Mouse (Mus musculus) liver (tissue): ENCODE data around the gene Reg4.

Experiments
- DNase-seq: peaks from one replicate; pipeline ENCODE4 v3.0.0-alpha.2; 2020; ENCODE audit warnings: mixed read lengths

The Reg4 gene

GRCm38 (mm10) chr3:98237240-98237639 lies 15.3 kb downstream of the Reg4 start:
- no peak for DNase-seq

GRCm38 (mm10) chr3:98238150-98238549 lies 16.2 kb downstream of the Reg4 start:
- no peak for DNase-seq

- DNase-seq = no peak
Observed at GRCm38 (mm10) chr3:98242051-98242450, 20.1 kb downstream of the Reg4 start.

GRCm38 (mm10) chr3:98242458-98243037 lies 20.6 kb downstream of the Reg4 start:
- no peak for DNase-seq

- no peak for DNase-seq
Observed at GRCm38 (mm10) chr3:98245892-98246291, 23.9 kb downstream of the Reg4 start.

- DNase-seq = no peak
Observed at GRCm38 (mm10) chr3:98246985-98247751, 25.2 kb downstream of the Reg4 start.

- DNase-seq = no peak
Observed at GRCm38 (mm10) chr3:98249378-98249777, 27.4 kb downstream of the Reg4 start.

- DNase-seq = no peak
Observed at GRCm38 (mm10) chr3:98249833-98250448, 28.0 kb downstream of the Reg4 start.

- no peak for DNase-seq
Observed at GRCm38 (mm10) chr3:98254059-98254458, 32.1 kb downstream of the Reg4 start.

- DNase-seq = no peak
Observed at GRCm38 (mm10) chr3:98254656-98255583, 33.0 kb downstream of the Reg4 start.

GRCm38 (mm10) chr3:98258723-98259122 lies 36.8 kb downstream of the Reg4 start:
- no peak for DNase-seq

GRCm38 (mm10) chr3:98259271-98259751 lies 37.4 kb downstream of the Reg4 start:
- DNase-seq = no peak

- DNase-seq = no peak
Observed at GRCm38 (mm10) chr3:98260534-98260933, 38.6 kb downstream of the Reg4 start.

GRCm38 (mm10) chr3:98261415-98261814 lies 39.5 kb downstream of the Reg4 start:
- DNase-seq = peak; percentile 40

- peak; percentile 36 for DNase-seq
Observed at GRCm38 (mm10) chr3:98262133-98262532, 40.2 kb downstream of the Reg4 start.

- peak; percentile 14 for DNase-seq
Observed at GRCm38 (mm10) chr3:98267249-98267651, 45.3 kb downstream of the Reg4 start.

- DNase-seq = no peak
Observed at GRCm38 (mm10) chr3:98273623-98274398, 51.9 kb downstream of the Reg4 start.

- DNase-seq = no peak
Observed at GRCm38 (mm10) chr3:98279682-98280081, 57.7 kb downstream of the Reg4 start.

GRCm38 (mm10) chr3:98280204-98280932 lies 58.4 kb downstream of the Reg4 start, which contains the start of gene Hmgcs2:
TSS of gene Hmgcs2 (plus strand) at chr3:98280435.
- peak; percentile 61 for DNase-seq

GRCm38 (mm10) chr3:98280933-98281678 lies 59.1 kb downstream of the Reg4 start:
- peak; percentile 62 for DNase-seq
